ENCODE assay signal across 15 mouse cellular contexts in genomic region chr19:28092252-28092651, GRCm38 (mm10).
DNase-seq lines count a peak whose midpoint lies in the region.
"Had no signal": no experiment of that assay in that cellular context is flagged by ENCODE, and none has a peak within 500 bp of the region (broad histone marks: within the 10 kb centered on the region; RNA-seq: fewer than 3 reads in every experiment).

No protein-coding gene starts in this region.

- peak; percentile 9 to 63 for DNase-seq in left cerebral cortex, adult 9 months (ENCODE audit: low spot score in 2 of 2)
- no peak for DNase-seq in left cerebral cortex, postnatal 4 days
- peak; percentile 6 for DNase-seq in gonadal fat pad, adult 2 months (ENCODE audit: low read depth)
- peak; percentile 51 for DNase-seq in layer of hippocampus, adult 9-11 months
- peak; percentile 74 for DNase-seq in telencephalon, adult 2 months (ENCODE audit: low read depth, low spot score)
- DNase-seq in urinary bladder, postnatal 10 days (ENCODE audit: low spot score): no peak
- no peak for DNase-seq in thymus, postnatal 4 days
- DNase-seq: adrenal gland, adult 2 months; cerebellum, adult 9-11 months; gastrocnemius, postnatal 14 days; kidney, adult 11 months; liver, embryonic 13.5 days; lung, postnatal 4 days; spleen, adult 18-20 months; thymus, adult 18-20 months had no signal

- intact Hi-C loops in left cerebral cortex, postnatal 4 days (cut with DNase I): no loop called here

Comparison
In these comparisons a context has a peak if more than half of its experiments do, and no peak if none do; other contexts are left out.
1. DNase-seq: peak in left cerebral cortex, adult 9 months (2 of 2), gonadal fat pad, adult 2 months (single experiment), layer of hippocampus, adult 9-11 months (single experiment) and telencephalon, adult 2 months (single experiment); none in left cerebral cortex, postnatal 4 days (single experiment), urinary bladder, postnatal 10 days (single experiment) and thymus, postnatal 4 days (single experiment).